ENCODE assay signal across 9 mouse cellular contexts in the genomic region with DNA sequence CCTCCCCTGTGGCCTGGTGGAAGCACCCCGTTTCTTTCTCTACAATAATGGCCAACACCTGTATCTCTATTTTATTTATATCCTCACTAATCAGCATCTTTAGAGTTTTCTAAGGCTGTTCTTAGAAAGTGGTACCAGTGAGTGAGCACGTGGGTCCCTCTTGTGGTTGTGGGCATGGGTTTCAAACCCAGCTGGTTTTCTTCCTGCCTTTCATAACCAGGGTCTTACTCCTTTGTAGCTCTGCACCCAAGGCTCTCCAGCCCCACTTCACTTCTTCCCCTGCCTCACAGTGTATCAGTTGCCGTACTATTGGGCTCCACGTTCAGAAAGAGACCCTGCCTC.
DNase-seq lines count a peak whose midpoint lies in the region; ATAC-seq and TF ChIP-seq lines count a peak whose summit lies in the region.
"Had no signal": no experiment of that assay in that cellular context is flagged by ENCODE, and none has a peak within 500 bp of the region (broad histone marks: within the 10 kb centered on the region; RNA-seq: fewer than 3 reads in every experiment).

No protein-coding gene starts in this region.

- peak; percentile 15; the same call in 1 of the 2 replicates for TF ChIP-seq CTCF in left cerebral cortex, adult 2 months (IDR thresholded peaks at IDR 0.05)
- TF ChIP-seq CTCF in CH12.LX (conservative IDR thresholded peaks at IDR 0.05 in 1 of 2, IDR thresholded peaks at IDR 0.05 in 1 of 2; ENCODE audit: low read depth in 2 of 2, low read length in 2 of 2) = peak; percentile 11 to 32; a peak in 3 of 4 replicates
- peak; percentile 68 for TF ChIP-seq CTCF in midbrain, postnatal 0 days (IDR thresholded peaks at IDR 0.05)

- H3K27ac ChIP-seq in left cerebral cortex, adult 2 months = no peak overlapping the region
- H3K27ac ChIP-seq in CH12.LX (ENCODE audit: insufficient read depth, low read depth) = no peak overlapping the region
- no peak overlapping the region for H3K27ac ChIP-seq in midbrain, postnatal 0 days (ENCODE audit: low read depth, low read length)
- H3K27ac ChIP-seq in heart, embryonic 10.5 days = no peak overlapping the region

- no peak for ATAC-seq in cerebellum, adult (ENCODE audit: insufficient number of reproducible peaks, low FRiP score, low TSS enrichment)
- no peak for ATAC-seq in midbrain, postnatal 0 days (ENCODE audit: low FRiP score)

- no peak for TF ChIP-seq EP300 in CH12.LX (IDR thresholded peaks at IDR 0.05; ENCODE audit: low read length)

- H3K36me3 ChIP-seq in CH12.LX (replicated peaks in 1 of 2; ENCODE audit: control insufficient read depth in 1 of 2, insufficient read depth in 1 of 2, low read length in 1 of 2) = no peaks in the 10 kb centered on the region
- no peaks in the 10 kb centered on the region for H3K36me3 ChIP-seq in midbrain, postnatal 0 days (ENCODE audit: insufficient read depth, low read length)
- no peaks in the 10 kb centered on the region for H3K36me3 ChIP-seq in heart, embryonic 10.5 days

- no peak overlapping the region for H3K9ac ChIP-seq in CH12.LX (ENCODE audit: insufficient read depth, low read depth)
- H3K9ac ChIP-seq in midbrain, postnatal 0 days (replicated peaks; ENCODE audit: low read length, poor library complexity, severe bottlenecking) = no peak overlapping the region

- H3K27me3 ChIP-seq in CH12.LX (replicated peaks) = no peaks in the 10 kb centered on the region
- H3K27me3 ChIP-seq in midbrain, postnatal 0 days (ENCODE audit: insufficient read depth, low read length) = no peaks in the 10 kb centered on the region
- H3K27me3 ChIP-seq in heart, embryonic 10.5 days (ENCODE audit: insufficient read depth, poor library complexity, severe bottlenecking) = no peaks in the 10 kb centered on the region

- H3K9me3 ChIP-seq in CH12.LX (replicated peaks; ENCODE audit: low read length) = peaks cover 2% of the 10 kb centered on the region
- H3K9me3 ChIP-seq in midbrain, postnatal 0 days (ENCODE audit: low read length) = no peaks in the 10 kb centered on the region
- no peaks in the 10 kb centered on the region for H3K9me3 ChIP-seq in heart, embryonic 10.5 days

- H3K4me2 ChIP-seq in CH12.LX (ENCODE audit: insufficient read depth, low read depth, poor library complexity, severe bottlenecking) = no peak overlapping the region
- peak overlapping the region; percentile 44 for H3K4me2 ChIP-seq in midbrain, postnatal 0 days (ENCODE audit: low read depth, low read length, poor library complexity, severe bottlenecking)

- 69% methylated on average over 4 of the region's 4 CpGs for WGBS in midbrain, postnatal 0 days
- WGBS in heart, embryonic 10.5 days = 62% methylated on average over 4 of the region's 4 CpGs

- H3K4me3 ChIP-seq in left cerebral cortex, adult 2 months = peak overlapping the region; percentile 46; the same call in 1 of the 2 replicates
- no peak overlapping the region for H3K4me3 ChIP-seq in CH12.LX (replicated peaks in 1 of 3; ENCODE audit: low read depth in 2 of 3, low read length in 2 of 3, poor library complexity in 1 of 3)
- no peak overlapping the region for H3K4me3 ChIP-seq in midbrain, postnatal 0 days (ENCODE audit: low read depth, low read length)
- no peak overlapping the region for H3K4me3 ChIP-seq in heart, embryonic 10.5 days

- in situ Hi-C loops in CH12.LX (cut with MboI; ENCODE audit: low pct_ligation_motif_present, low pct_unique_long_range_greater_than_20kb, low sequenced_read_pairs) = loop anchor here (10.0 to 25.0 kb wide), 2 partner anchors 467 to 625 kb away; no protein-coding TSS in a partner anchor

- no peak for TF ChIP-seq POLR2A in CH12.LX (IDR thresholded peaks at IDR 0.05; ENCODE audit: low read depth, low read length)

- dilution Hi-C loops in CH12.LX (cut with MboI; ENCODE audit: extremely low pct_ligation_motif_present, extremely low pct_unique_long_range_greater_than_20kb, low sequenced_read_pairs) = no loop called here

- intact Hi-C loops in left cerebral cortex, adult 2 months (cut with DNase I) = loop anchor here (5.0 to 10.0 kb wide), 4 partner anchors 625 to 1745 kb away; no protein-coding TSS in a partner anchor

- TF ChIP-seq RAD21 in CH12.LX (IDR thresholded peaks at IDR 0.05; ENCODE audit: low read depth, low read length) = peak; percentile 42

- DNase-seq in cerebellum, postnatal 10 days = peak; percentile 14 to 21
- DNase-seq in left cerebral cortex, adult 2 months (ENCODE audit: extremely low spot score in 1 of 2, low spot score in 2 of 2) = no peak
- DNase-seq in left cerebral cortex, adult 8-10 months (ENCODE audit: low spot score in 2 of 2) = no peak
- peak; percentile 24 for DNase-seq in CH12.LX (ENCODE audit: extremely low read depth)
- DNase-seq in midbrain, postnatal 0 days (ENCODE audit: low spot score) = peak; percentile 57
- DNase-seq in gastrocnemius, postnatal 10 days = no peak
- no peak for DNase-seq in heart, embryonic 10.5 days (ENCODE audit: low spot score)
- DNase-seq: gastrocnemius, postnatal 36 days had no signal

- no peaks in the 10 kb centered on the region for H3K79me2 ChIP-seq in CH12.LX (replicated peaks; ENCODE audit: control insufficient read depth, extremely low read depth, insufficient read depth, poor library complexity, severe bottlenecking)

- peaks cover 0 to 16% of the 10 kb centered on the region in 2 experiments; a peak in 2 of 4 replicates for H3K4me1 ChIP-seq in CH12.LX (ENCODE audit: control insufficient read depth in 1 of 2, insufficient read depth in 2 of 2)
- no peaks in the 10 kb centered on the region for H3K4me1 ChIP-seq in midbrain, postnatal 0 days (ENCODE audit: insufficient read depth, low read length)
- H3K4me1 ChIP-seq in heart, embryonic 10.5 days = no peaks in the 10 kb centered on the region

TF ChIP-seq in CH12.LX, 34 proteins besides CTCF, POLR2A, EP300 and RAD21:
- TF ChIP-seq GABPA (IDR thresholded peaks at IDR 0.05; ENCODE audit: insufficient replicate concordance, low read depth, low read length) = no peak
- peak; percentile 63; the same call in 1 of the 2 replicates for TF ChIP-seq MAX (IDR thresholded peaks at IDR 0.05; ENCODE audit: low read length)

Comparison
In these comparisons a context has a peak if more than half of its experiments do, and no peak if none do; other contexts are left out.
1. DNase-seq: peak in cerebellum, postnatal 10 days (2 of 2), CH12.LX (single experiment) and midbrain, postnatal 0 days (single experiment); none in left cerebral cortex, adult 2 months (0 of 2), left cerebral cortex, adult 8-10 months (0 of 2), gastrocnemius, postnatal 10 days (single experiment) and heart, embryonic 10.5 days (single experiment).
2. CTCF ChIP-seq: peak in every context shown above with its lines; median percentile 68 in midbrain, postnatal 0 days; 22 in CH12.LX; 15 in left cerebral cortex, adult 2 months.